Mouse (Mus musculus): Measurements from ENCODE around the gene 2700097O09Rik. TPM values are rescaled to one million over a fixed set of nuclear protein-coding genes. Genes with fewer than 3 reads are reported as not detected.

2700097O09Rik gene
- polyA plus RNA-seq (2012; rRNA removed), result 28.9 and 29.0 TPM in 2 replicates

GRCm38 (mm10) chr12:55079726-55080600 is at the start of gene 2700097O09Rik, which contains the start of gene Srp54a:
TSS of gene 2700097O09Rik (minus strand) at chr12:55080110.
TSS of gene Srp54a (plus strand) at chr12:55080262.

GRCm38 (mm10) chr12:55124242-55124641 is 44.3 kb upstream of the 2700097O09Rik start, which contains the start of gene Fam177a:
TSS of gene Fam177a (plus strand) at chr12:55124469.

GRCm38 (mm10) chr12:55013626-55014398 is 66.1 kb downstream of the 2700097O09Rik start, which contains the start of gene Baz1a:
TSS of gene Baz1a (minus strand) at chr12:55014348.

Other genes with a start within 250 kb of the 2700097O09Rik start
- 90.0 and 105 TPM in 2 replicates for gene Cfl2, start 217.2 kb downstream of the 2700097O09Rik start, polyA plus RNA-seq (2012; rRNA removed)
- not detected in 2 replicates for gene Gm20403, start 93.6 kb downstream of the 2700097O09Rik start, polyA plus RNA-seq (2012; rRNA removed)
- gene Baz1a, start 65.8 kb downstream of the 2700097O09Rik start, polyA plus RNA-seq (2012; rRNA removed), result 10.0 and 13.3 TPM in 2 replicates
- 62.9 and 65.2 TPM in 2 replicates for gene Srp54a, start 152 bp upstream of the 2700097O09Rik start, polyA plus RNA-seq (2012; rRNA removed)
- 17.6 and 19.6 TPM in 2 replicates for gene Fam177a, start 44.4 kb upstream of the 2700097O09Rik start, polyA plus RNA-seq (2012; rRNA removed)
- gene Srp54b, start 75.0 kb upstream of the 2700097O09Rik start, polyA plus RNA-seq (2012; rRNA removed), result 39.2 and 41.8 TPM in 2 replicates
- not detected in 2 replicates for gene 1700047I17Rik2, start 119.5 kb upstream of the 2700097O09Rik start, polyA plus RNA-seq (2012; rRNA removed)
- gene Srp54c, start 150.1 kb upstream of the 2700097O09Rik start, polyA plus RNA-seq (2012; rRNA removed), result 54.0 and 56.2 TPM in 2 replicates
- 9.6 and 9.9 TPM in 2 replicates for gene 1110008L16Rik, start 219.5 kb upstream of the 2700097O09Rik start, polyA plus RNA-seq (2012; rRNA removed)
- 19.0 and 20.3 TPM in 2 replicates for gene Ppp2r3c, start 222.9 kb upstream of the 2700097O09Rik start, polyA plus RNA-seq (2012; rRNA removed)

Measured in central nervous system, embryonic 14 days (tissue).